Mouse (Mus musculus) forebrain, postnatal 0 days (tissue): ENCODE data around the gene Col4a1. TPM values are rescaled to one million over a fixed set of nuclear protein-coding genes. Genes with fewer than 3 reads are reported as not detected.

Source experiments
- ATAC-seq: fragments of 200-750 bp; cut with Nextera tagmentation; 2 replicates; pipeline ENCODE4 v1.8.0; 2017; ENCODE audit warnings: mild to moderate bottlenecking, moderate library complexity
- DNase-seq: peaks from one replicate; pipeline ENCODE4 v3.0.0-alpha.2; 2015
- H3K27ac ChIP-seq: fragments of 300-500 bp; sonication (generic); 2 replicates; pipeline ENCODE4 v1.5.1; 2014; ENCODE audit warnings: low read depth, mild to moderate bottlenecking, antibody characterized with exemption, low read length, moderate library complexity, mixed read lengths
- H3K27me3 ChIP-seq: fragments of 300-500 bp; sonication (generic); 2 replicates; pipeline ENCODE4 v1.6.1; 2014; ENCODE audit warnings: mild to moderate bottlenecking, low read length, mixed read lengths; ENCODE audit not compliant: insufficient read depth
- H3K36me3 ChIP-seq: fragments of 300-500 bp; sonication (generic); 2 replicates; pipeline ENCODE4 v1.6.1; 2014; ENCODE audit warnings: mild to moderate bottlenecking, moderate library complexity; ENCODE audit not compliant: insufficient read depth
- H3K4me1 ChIP-seq: fragments of 300-500 bp; sonication (generic); 2 replicates; pipeline ENCODE4 v1.6.1; 2014; ENCODE audit warnings: antibody characterized with exemption; ENCODE audit not compliant: insufficient read depth
- H3K4me2 ChIP-seq: fragments of 300-500 bp; sonication (generic); 2 replicates; pipeline ENCODE4 v1.6.1; 2014; ENCODE audit warnings: low read depth, mild to moderate bottlenecking, moderate library complexity
- H3K4me3 ChIP-seq: fragments of 300-500 bp; sonication (generic); 2 replicates; pipeline ENCODE4 v1.5.1; 2014; ENCODE audit warnings: low read depth, low read length, mixed read lengths
- H3K9ac ChIP-seq: fragments of 300-500 bp; sonication (generic); 2 replicates; pipeline ENCODE4 v1.6.1; 2014; ENCODE audit warnings: mild to moderate bottlenecking
- H3K9me3 ChIP-seq: fragments of 300-500 bp; sonication (generic); 2 replicates; pipeline ENCODE4 v1.6.1; 2016; ENCODE audit warnings: low read length
- CTCF ChIP-seq: sonication (generic); IDR thresholded peaks from 2 replicates; pipeline ENCODE4 v1.5.1; 2016; ENCODE audit warnings: antibody characterized with exemption, control low read depth, low read depth
- WGBS: fragments of 180-500 bp; shearing (Covaris S2); extraction: QIAGEN DNeasy Blood & Tissue Kit; methylation state at CpG from one replicate; pipeline ENCODE4 v1.1.7; 2014; 5-methylcytosine and 5-hydroxymethylcytosine counted together
- polyA plus RNA-seq: library from polyadenylated mRNA; unstranded; fragments of >200 nt; fragmentation: Nextera tagmentation; extraction: Ambion mirVana; gene quantifications from 2 replicates; pipeline ENCODE4 v1.2.1, GENCODE M21; 2015
- total RNA-seq: library from RNA; depleted of rRNA; stranded (reverse); fragments of >200 nt; gene quantifications from 2 replicates; pipeline ENCODE4 v1.2.3, GENCODE M21; 2014

Gene Col4a1
- total and polyA plus RNA-seq, 2 experiments from 2014 or later = 45.1 to 217 TPM

- Histone ChIP-seq H3K4me3 (peak overlapping the region; percentile 72), H3K27me3 (peaks cover 6% of the 10 kb centered on the region), H3K27ac (peak overlapping the region; percentile 70; the same call in 1 of the 2 replicates), H3K36me3 (0 out of 2 replicates have a peak, but pooled peaks cover 3% of the 10 kb centered on the region), H3K9me3 (no peaks in the 10 kb centered on the region), H3K4me1 (peaks cover 10% of the 10 kb centered on the region), H3K9ac (peak overlapping the region; percentile 77), H3K4me2 (peak overlapping the region; percentile 89)
- DNase-seq (peak; percentile 36), ATAC-seq (peak; percentile 53; the same call in 1 of the 2 replicates)
- WGBS = 5% methylated on average over 34 of the region's 34 CpGs
- no peak for TF ChIP-seq CTCF
Observed at GRCm38 (mm10) chr8:11311681-11312348, 811 bp downstream of the Col4a1 start.

- ATAC-seq = no peak
- Histone ChIP-seq H3K36me3 (0 out of 2 replicates have a peak, but pooled peaks cover 3% of the 10 kb centered on the region), H3K27ac (no peak overlapping the region), H3K4me3 (no peak overlapping the region), H3K4me2 (0 out of 2 replicates have a peak overlapping the region, but pooled peaks have one; percentile 4), H3K27me3 (peaks cover 6% of the 10 kb centered on the region), H3K4me1 (peaks cover 10% of the 10 kb centered on the region), H3K9me3 (no peaks in the 10 kb centered on the region), H3K9ac (no peak overlapping the region)
- 83% methylated on average over 2 of the region's 2 CpGs for WGBS
- no peak for TF ChIP-seq CTCF
- no peak for DNase-seq
Observed at GRCm38 (mm10) chr8:11310049-11310448, 2.6 kb downstream of the Col4a1 start.

- DNase-seq (no peak), ATAC-seq (no peak)
- TF ChIP-seq CTCF = no peak
- Histone ChIP-seq H3K4me3 (no peak overlapping the region), H3K9me3 (no peaks in the 10 kb centered on the region), H3K36me3 (0 out of 2 replicates have a peak, but pooled peaks cover 3% of the 10 kb centered on the region), H3K9ac (no peak overlapping the region), H3K4me1 (peaks cover 10% of the 10 kb centered on the region), H3K27me3 (peaks cover 5% of the 10 kb centered on the region), H3K4me2 (no peak overlapping the region), H3K27ac (no peak overlapping the region)
- 70% methylated on average over 5 of the region's 5 CpGs for WGBS
Observed at GRCm38 (mm10) chr8:11309226-11309625, 3.4 kb downstream of the Col4a1 start.

GRCm38 (mm10) chr8:11308570-11308998, 4.0 kb downstream of the Col4a1 start:
- H3K9me3 ChIP-seq = no peaks in the 10 kb centered on the region
- H3K4me1 ChIP-seq = peaks cover 5% of the 10 kb centered on the region
- ATAC-seq (no peak), DNase-seq (no peak)
- no peaks in the 10 kb centered on the region; the same call in none of the 2 replicates for H3K27me3 ChIP-seq
- H3K4me2 ChIP-seq = no peak overlapping the region
- H3K36me3 ChIP-seq = 0 out of 2 replicates have a peak, but pooled peaks cover 3% of the 10 kb centered on the region
- no peak for TF ChIP-seq CTCF
- no peak overlapping the region for H3K4me3 ChIP-seq
- WGBS = 28% methylated on average over 7 of the region's 7 CpGs
- no peak overlapping the region for H3K27ac ChIP-seq
- no peak overlapping the region for H3K9ac ChIP-seq

- Histone ChIP-seq H3K4me2 (no peak overlapping the region), H3K9ac (no peak overlapping the region), H3K4me1 (peaks cover 4% of the 10 kb centered on the region; the same call in 1 of the 2 replicates), H3K36me3 (0 out of 2 replicates have a peak, but pooled peaks cover 3% of the 10 kb centered on the region), H3K27ac (no peak overlapping the region), H3K27me3 (no peaks in the 10 kb centered on the region), H3K9me3 (no peaks in the 10 kb centered on the region), H3K4me3 (no peak overlapping the region)
- ATAC-seq (no peak), DNase-seq (no peak)
- no peak for TF ChIP-seq CTCF
- 75% methylated on average over 7 of the region's 7 CpGs for WGBS
Observed at GRCm38 (mm10) chr8:11307451-11307850, 5.2 kb downstream of the Col4a1 start.

GRCm38 (mm10) chr8:11305539-11305938, 7.1 kb downstream of the Col4a1 start:
- ATAC-seq (no peak), DNase-seq (no peak)
- TF ChIP-seq CTCF = no peak
- Histone ChIP-seq H3K27me3 (no peaks in the 10 kb centered on the region), H3K9me3 (no peaks in the 10 kb centered on the region), H3K4me2 (no peak overlapping the region), H3K4me3 (no peak overlapping the region), H3K27ac (no peak overlapping the region), H3K4me1 (no peaks in the 10 kb centered on the region), H3K9ac (no peak overlapping the region), H3K36me3 (0 out of 2 replicates have a peak, but pooled peaks cover 3% of the 10 kb centered on the region)
- 84% methylated on average over 1 of the region's 1 CpGs for WGBS

- Histone ChIP-seq H3K9ac (no peak overlapping the region), H3K4me2 (no peak overlapping the region), H3K9me3 (no peaks in the 10 kb centered on the region), H3K4me1 (no peaks in the 10 kb centered on the region), H3K36me3 (0 out of 2 replicates have a peak, but pooled peaks cover 3% of the 10 kb centered on the region), H3K27me3 (no peaks in the 10 kb centered on the region), H3K27ac (no peak overlapping the region), H3K4me3 (no peak overlapping the region)
- ATAC-seq = no peak
- TF ChIP-seq CTCF = no peak
- WGBS = 91% methylated on average over 6 of the region's 6 CpGs
- no peak for DNase-seq
Observed at GRCm38 (mm10) chr8:11304027-11304601, 8.5 kb downstream of the Col4a1 start.
